Mouse (Mus musculus) erythroblast, embryonic 14.5 days (primary cell): ENCODE measurements around the gene Lpcat1.

Experiments
- GATA1 ChIP-seq: IDR thresholded peaks from 2 replicates; pipeline ENCODE4 v1.6.1; 2012; ENCODE audit warnings: low read length, inconsistent platforms, mixed read lengths
- TAL1 ChIP-seq: IDR thresholded peaks from 3 replicates; pipeline ENCODE4 v1.6.1; 2012; ENCODE audit warnings: low read length, inconsistent platforms, mixed read lengths

DNA sequence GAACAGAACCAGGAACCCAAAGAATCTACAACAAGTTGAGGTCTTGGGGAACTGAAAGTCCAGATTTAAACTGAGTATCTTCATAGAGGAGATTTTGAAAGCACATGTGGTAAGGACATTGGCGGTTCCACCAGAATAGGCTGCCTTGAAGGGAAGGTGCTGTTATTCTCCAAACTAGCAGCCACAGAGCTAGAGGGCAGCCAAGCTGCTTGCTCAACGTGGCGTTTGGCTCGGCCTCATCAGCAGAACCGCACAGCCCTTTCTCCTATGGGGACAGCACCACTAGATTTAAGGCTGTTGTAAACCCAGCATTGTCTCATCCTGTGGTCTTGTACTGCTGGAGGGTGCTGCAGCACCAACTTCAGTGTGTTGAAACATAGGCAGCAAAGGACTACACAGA lies 8.3 kb upstream of the Lpcat1 start:
- TF ChIP-seq TAL1 = no peak
- no peak for TF ChIP-seq GATA1
